Mouse (Mus musculus) heart, embryonic 15.5 days (tissue): ENCODE results near the gene Gdap1l1. TPM values are rescaled to one million over a fixed set of nuclear protein-coding genes. Genes with fewer than 3 reads are reported as not detected.
A peak's percentile ranks its signal among the peaks of the same experiment; 100 is the strongest.

Experiments used
- ATAC-seq: fragments of 200-750 bp; cut with Nextera tagmentation; replicated peaks from 2 replicates; pipeline ENCODE4 v1.8.0; 2017; ENCODE audit warnings: low read depth, moderate TSS enrichment; ENCODE audit not compliant: insufficient number of reproducible peaks, insufficient read depth, low FRiP score
- H3K27ac ChIP-seq: fragments of 300-500 bp; sonication (generic); 2 replicates; pipeline ENCODE4 v1.5.1; 2015; ENCODE audit warnings: mild to moderate bottlenecking, inconsistent platforms
- H3K27me3 ChIP-seq: fragments of 300-500 bp; sonication (generic); 2 replicates; pipeline ENCODE4 v1.6.1; 2015; ENCODE audit warnings: inconsistent platforms
- H3K36me3 ChIP-seq: fragments of 300-500 bp; sonication (generic); 2 replicates; pipeline ENCODE4 v1.6.1; 2015; ENCODE audit warnings: mild to moderate bottlenecking, inconsistent platforms
- H3K4me1 ChIP-seq: fragments of 300-500 bp; sonication (generic); replicated peaks from 2 replicates; pipeline ENCODE4 v1.6.1; 2015; ENCODE audit warnings: inconsistent platforms
- H3K4me2 ChIP-seq: fragments of 300-500 bp; sonication (generic); 2 replicates; pipeline ENCODE4 v1.6.1; 2015; ENCODE audit warnings: inconsistent platforms, mild to moderate bottlenecking, moderate library complexity
- H3K4me3 ChIP-seq: fragments of 300-500 bp; sonication (generic); 2 replicates; pipeline ENCODE4 v1.5.1; 2015; ENCODE audit warnings: mild to moderate bottlenecking, inconsistent platforms
- H3K9ac ChIP-seq: fragments of 300-500 bp; sonication (generic); 2 replicates; pipeline ENCODE4 v1.6.1; 2015; ENCODE audit warnings: mild to moderate bottlenecking, inconsistent platforms
- H3K9me3 ChIP-seq: fragments of 300-500 bp; sonication (generic); replicated peaks from 2 replicates; pipeline ENCODE4 v1.6.1; 2016; ENCODE audit warnings: inconsistent platforms
- WGBS: fragments of 180-500 bp; shearing (Covaris S2); methylation state at CpG from one replicate; pipeline ENCODE4 v1.1.7; 2015; ENCODE audit warnings: mixed read lengths; 5-methylcytosine and 5-hydroxymethylcytosine counted together
- polyA plus RNA-seq: library from polyadenylated mRNA; unstranded; fragments of >200 nt; fragmentation: Nextera tagmentation; extraction: Ambion mirVana; gene quantifications from 2 replicates; pipeline ENCODE4 v1.2.1, GENCODE M21; 2015

Gene Gdap1l1
- polyA plus RNA-seq, 1 experiment from 2014 or later = 0.18 TPM

GRCm38 (mm10) chr2:163424597-163424996, 13.7 kb upstream of the Gdap1l1 start, which contains the start of gene Oser1:
Gene Oser1, minus strand, starts transcription at chr2:163424697.
- Histone ChIP-seq H3K4me2 (no peak within 1 kb of the TSS), H3K4me3 (no peak within 1 kb of the TSS), H3K4me1 (peaks cover 15% of the 10 kb centered on the region), H3K36me3 (no peaks in the 10 kb centered on the region), H3K27me3 (no peaks in the 10 kb centered on the region), H3K27ac (no peak within 1 kb of the TSS), H3K9me3 (no peaks in the 10 kb centered on the region), H3K9ac (no peak within 1 kb of the TSS)
- WGBS = 76% methylated on average over 6 of the region's 6 CpGs
- ATAC-seq = no peak

DNA sequence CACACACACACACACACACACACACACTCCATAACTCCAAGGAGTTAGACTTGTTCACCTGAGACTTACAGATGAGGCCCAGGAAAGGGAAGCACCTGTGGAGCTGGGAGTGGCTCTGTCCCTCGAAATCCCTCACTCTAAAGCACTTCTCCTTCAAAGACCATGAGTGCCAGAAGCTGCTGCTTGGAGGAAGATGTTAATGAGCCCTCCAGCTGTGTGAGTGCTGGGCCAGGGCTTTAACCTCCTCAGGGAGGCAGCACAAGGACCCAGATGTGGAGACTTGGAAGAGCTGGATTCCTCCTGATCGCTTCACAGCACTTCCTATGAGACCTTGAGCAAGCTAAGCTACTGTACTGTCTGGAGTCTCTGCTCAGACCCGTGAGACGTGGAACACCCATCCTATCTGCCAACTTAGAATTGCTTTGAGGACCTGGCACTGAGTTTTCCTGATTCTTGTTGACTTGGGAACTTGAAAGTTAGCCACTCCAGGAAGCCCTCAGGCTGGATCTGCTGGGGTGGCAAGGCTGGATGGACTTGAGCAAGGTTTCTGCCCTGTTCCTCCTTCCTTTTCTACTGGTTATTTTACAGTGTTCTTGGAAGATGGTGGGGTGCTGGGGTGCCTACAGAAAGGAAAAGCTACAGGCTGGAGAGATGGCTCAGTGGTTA, 9.8 kb upstream of the Gdap1l1 start:
- 29% methylated on average over 4 of the region's 4 CpGs for WGBS
- no peak for ATAC-seq
- H3K9me3 ChIP-seq = no peaks in the 10 kb centered on the region
- no peaks in the 10 kb centered on the region for H3K36me3 ChIP-seq
- H3K4me1 ChIP-seq = no peaks in the 10 kb centered on the region
- no peaks in the 10 kb centered on the region for H3K27me3 ChIP-seq
- no peak overlapping the region for H3K4me3 ChIP-seq
- no peak overlapping the region for H3K9ac ChIP-seq
- no peak overlapping the region for H3K27ac ChIP-seq
- H3K4me2 ChIP-seq = no peak overlapping the region

DNA sequence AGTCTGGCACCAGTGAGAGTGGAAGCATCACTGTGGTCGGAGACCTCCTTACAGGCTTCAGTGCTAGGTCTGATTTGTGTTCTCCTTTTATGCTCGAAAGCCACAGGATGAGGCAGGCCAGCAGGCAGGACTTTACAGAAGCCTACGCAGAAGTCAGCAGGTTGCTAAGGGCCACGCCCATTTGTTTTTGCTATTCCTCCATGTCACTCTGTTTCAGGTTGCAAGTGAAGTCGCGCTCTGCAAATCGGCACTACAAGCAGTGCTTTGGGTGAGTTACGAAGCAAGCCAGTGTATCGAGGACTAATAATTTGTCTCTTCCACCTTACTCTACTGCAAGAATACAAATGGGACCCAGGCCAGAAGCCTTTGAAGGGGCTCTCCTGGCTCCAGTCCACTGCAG, 7.0 kb upstream of the Gdap1l1 start:
- Histone ChIP-seq H3K4me1 (no peaks in the 10 kb centered on the region), H3K4me2 (no peak overlapping the region), H3K9ac (no peak overlapping the region), H3K4me3 (no peak overlapping the region), H3K9me3 (no peaks in the 10 kb centered on the region), H3K36me3 (no peaks in the 10 kb centered on the region), H3K27me3 (no peaks in the 10 kb centered on the region), H3K27ac (no peak overlapping the region)
- WGBS = 80% methylated on average over 9 of the region's 9 CpGs
- no peak for ATAC-seq

- H3K4me2 ChIP-seq = no peak overlapping the region
- 11% methylated on average over 4 of the region's 4 CpGs for WGBS
- H3K4me1 ChIP-seq = peaks cover 8% of the 10 kb centered on the region
- no peaks in the 10 kb centered on the region for H3K36me3 ChIP-seq
- H3K9ac ChIP-seq = no peak overlapping the region
- H3K27me3 ChIP-seq = peaks cover 21% of the 10 kb centered on the region
- H3K27ac ChIP-seq = no peak overlapping the region
- H3K4me3 ChIP-seq = no peak overlapping the region
- no peak for ATAC-seq
- no peaks in the 10 kb centered on the region for H3K9me3 ChIP-seq
Measured at GRCm38 (mm10) chr2:163433971-163434370, 4.3 kb upstream of the Gdap1l1 start.

GRCm38 (mm10) chr2:163437800-163438199, 476 bp upstream of the Gdap1l1 start:
- 45% methylated on average over 4 of the region's 4 CpGs for WGBS
- ATAC-seq = no peak
- no peak overlapping the region for H3K4me3 ChIP-seq
- no peak overlapping the region for H3K9ac ChIP-seq
- H3K27me3 ChIP-seq = peaks cover 39% of the 10 kb centered on the region
- H3K9me3 ChIP-seq = no peaks in the 10 kb centered on the region
- no peak overlapping the region for H3K27ac ChIP-seq
- peaks cover 8% of the 10 kb centered on the region for H3K4me1 ChIP-seq
- H3K4me2 ChIP-seq = no peak overlapping the region
- H3K36me3 ChIP-seq = no peaks in the 10 kb centered on the region

DNA sequence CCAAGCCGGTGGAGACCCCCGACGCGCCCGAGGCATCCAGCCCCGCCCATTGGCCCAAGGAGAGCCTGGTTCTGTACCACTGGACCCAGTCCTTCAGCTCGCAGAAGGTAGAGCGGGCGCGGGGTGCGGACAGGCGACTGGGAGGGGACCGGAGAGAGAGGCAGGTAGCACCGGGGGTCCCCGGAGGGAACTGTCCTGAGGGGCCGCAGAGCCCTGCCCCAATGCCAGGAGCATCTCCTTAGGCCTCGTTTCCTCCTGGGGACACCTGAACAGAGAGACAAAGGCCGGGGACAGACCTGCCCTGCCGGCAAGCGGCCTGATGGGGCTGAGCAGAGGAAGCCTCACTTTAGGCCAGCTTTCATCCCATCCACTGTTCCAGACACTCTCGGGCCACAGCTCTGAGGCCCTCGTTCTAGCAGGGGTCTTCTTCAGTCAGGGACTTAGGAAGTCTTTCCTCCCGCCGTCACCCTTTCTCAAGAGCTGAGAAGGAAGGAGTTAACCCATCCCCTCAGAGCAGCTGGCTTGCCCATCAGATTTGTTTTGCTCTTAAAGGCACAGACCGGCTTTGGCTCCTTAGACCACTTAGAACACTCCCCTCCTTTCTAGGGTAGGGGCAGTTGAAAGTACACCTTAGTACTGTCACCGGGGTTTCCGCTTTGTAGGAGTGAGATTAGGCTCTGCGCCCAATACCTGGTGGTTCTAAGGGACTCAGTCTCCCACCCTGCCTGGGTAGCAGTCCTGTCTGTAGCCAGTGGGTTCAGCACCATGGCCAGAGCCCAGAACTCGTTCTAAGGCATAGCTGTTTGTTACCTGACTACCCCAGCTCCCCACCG, 559 bp downstream of the Gdap1l1 start:
- 2% methylated on average over 30 of the region's 30 CpGs for WGBS
- Histone ChIP-seq H3K9me3 (no peaks in the 10 kb centered on the region), H3K36me3 (no peaks in the 10 kb centered on the region), H3K4me1 (peaks cover 8% of the 10 kb centered on the region), H3K9ac (no peak overlapping the region), H3K4me2 (peak overlapping the region; percentile 56), H3K4me3 (peak overlapping the region; percentile 29), H3K27me3 (peaks cover 43% of the 10 kb centered on the region), H3K27ac (no peak overlapping the region)
- 0 out of 2 replicates have a peak, but pooled peaks have one; percentile 14 for ATAC-seq

DNA sequence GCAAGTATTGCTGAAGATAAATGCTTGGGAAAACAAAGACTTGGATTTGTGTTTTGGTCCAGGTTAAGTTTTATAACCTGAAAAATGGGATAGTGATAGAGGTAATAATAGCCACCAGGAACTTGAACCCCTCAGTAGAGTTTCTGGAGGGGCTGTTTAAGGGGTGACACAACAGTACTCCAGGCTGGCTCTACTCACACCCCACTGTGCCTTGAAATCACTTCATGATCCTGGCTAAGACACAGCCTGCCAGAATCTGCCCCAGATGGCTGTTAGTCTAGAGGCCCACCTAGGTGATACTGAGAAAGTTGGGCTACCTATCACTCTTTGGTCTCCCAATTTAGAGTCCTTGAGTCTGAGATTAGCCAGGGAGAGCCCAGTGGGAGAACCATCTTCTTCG, 1.2 kb downstream of the Gdap1l1 start:
- no peak overlapping the region for H3K9ac ChIP-seq
- peaks cover 43% of the 10 kb centered on the region for H3K27me3 ChIP-seq
- no peaks in the 10 kb centered on the region for H3K36me3 ChIP-seq
- ATAC-seq = no peak
- H3K27ac ChIP-seq = no peak overlapping the region
- H3K4me3 ChIP-seq = no peak overlapping the region
- no peaks in the 10 kb centered on the region for H3K9me3 ChIP-seq
- 31% methylated on average over 1 of the region's 1 CpGs for WGBS
- H3K4me2 ChIP-seq = no peak overlapping the region
- H3K4me1 ChIP-seq = peaks cover 8% of the 10 kb centered on the region

DNA sequence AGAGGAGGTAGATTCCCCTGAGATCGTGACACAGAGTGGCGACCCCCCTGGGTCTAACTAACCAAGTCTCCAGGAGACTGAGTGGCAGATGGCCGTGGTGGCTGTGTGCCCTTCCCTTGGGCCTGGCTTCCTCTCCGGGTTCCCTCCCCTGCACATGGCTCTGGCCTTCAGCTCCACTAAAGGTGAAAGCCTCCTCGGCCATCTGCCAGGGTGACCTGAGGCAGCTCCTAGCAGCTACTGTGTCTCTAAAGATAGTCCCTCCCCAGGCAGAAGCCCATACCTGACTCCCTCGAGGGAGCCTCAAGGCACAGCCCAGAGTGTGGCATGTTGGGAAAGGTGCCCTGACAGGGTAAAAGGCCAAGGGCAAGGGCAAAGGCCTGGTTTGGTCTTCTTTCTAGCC, 5.3 kb downstream of the Gdap1l1 start:
- Histone ChIP-seq H3K4me2 (no peak overlapping the region), H3K4me1 (peaks cover 3% of the 10 kb centered on the region), H3K9ac (no peak overlapping the region), H3K27me3 (peaks cover 31% of the 10 kb centered on the region), H3K4me3 (no peak overlapping the region), H3K9me3 (no peaks in the 10 kb centered on the region), H3K27ac (no peak overlapping the region), H3K36me3 (no peaks in the 10 kb centered on the region)
- WGBS = 53% methylated on average over 6 of the region's 6 CpGs
- no peak for ATAC-seq

DNA sequence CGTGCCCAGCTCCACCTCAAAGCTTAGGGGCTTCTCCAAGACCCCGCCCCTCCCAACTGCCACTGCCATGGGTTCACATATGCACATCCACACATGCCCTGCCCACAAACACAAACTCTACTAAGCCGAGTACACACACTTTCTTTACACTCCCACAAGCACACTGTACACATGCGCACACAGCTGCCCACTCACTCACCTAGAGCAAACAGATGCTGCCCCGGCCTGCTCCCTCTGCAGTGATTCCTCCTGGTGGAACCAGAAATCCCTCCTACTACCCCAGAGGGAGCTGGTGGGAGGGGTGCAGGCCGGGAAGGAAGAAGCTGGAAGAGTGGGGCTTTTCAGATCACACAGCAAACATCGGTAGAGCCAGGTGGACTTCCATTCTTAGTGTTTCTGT, 5.7 kb downstream of the Gdap1l1 start:
- WGBS = 64% methylated on average over 7 of the region's 7 CpGs
- Histone ChIP-seq H3K27me3 (peaks cover 26% of the 10 kb centered on the region), H3K27ac (no peak overlapping the region), H3K36me3 (no peaks in the 10 kb centered on the region), H3K4me2 (no peak overlapping the region), H3K4me3 (no peak overlapping the region), H3K4me1 (no peaks in the 10 kb centered on the region), H3K9ac (no peak overlapping the region), H3K9me3 (no peaks in the 10 kb centered on the region)
- ATAC-seq = no peak

- Histone ChIP-seq H3K27me3 (peaks cover 11% of the 10 kb centered on the region; the same call in 1 of the 2 replicates), H3K9me3 (no peaks in the 10 kb centered on the region), H3K4me2 (no peak overlapping the region), H3K36me3 (no peaks in the 10 kb centered on the region), H3K9ac (no peak overlapping the region), H3K4me3 (no peak overlapping the region), H3K27ac (no peak overlapping the region), H3K4me1 (no peaks in the 10 kb centered on the region)
- 71% methylated on average over 12 of the region's 12 CpGs for WGBS
- no peak for ATAC-seq
Measured at GRCm38 (mm10) chr2:163447375-163447774, 9.1 kb downstream of the Gdap1l1 start.

GRCm38 (mm10) chr2:163449276-163449675, 11.0 kb downstream of the Gdap1l1 start:
- Histone ChIP-seq H3K9ac (no peak overlapping the region), H3K9me3 (no peaks in the 10 kb centered on the region), H3K4me1 (no peaks in the 10 kb centered on the region), H3K4me2 (no peak overlapping the region), H3K36me3 (no peaks in the 10 kb centered on the region), H3K27ac (no peak overlapping the region), H3K4me3 (no peak overlapping the region), H3K27me3 (0 out of 2 replicates have a peak, but pooled peaks cover 5% of the 10 kb centered on the region)
- 49% methylated on average over 3 of the region's 3 CpGs for WGBS
- no peak for ATAC-seq
